Mouse (Mus musculus) gastrocnemius, postnatal 4 days (tissue): Measurements from ENCODE around the gene Grin2d. TPM values are rescaled to one million over a fixed set of nuclear protein-coding genes. Genes with fewer than 3 reads are reported as not detected.

Experiments used
- DNase-seq, 2 experiments: peaks; one replicate each; pipeline ENCODE4 v3.0.0; 2021 to 2022; ENCODE audit warnings: low spot score in 2 of 2, mixed read lengths in 2 of 2
- total RNA-seq, 2 experiments: library from RNA; stranded (reverse); gene quantifications; 2 replicates each; pipeline ENCODE4 v1.2.3; 2021

The Grin2d gene
- total RNA-seq, 2 experiments from 2014 or later: 1.2 to 1.5 TPM

GRCm38 (mm10) chr7:45813787-45814779 is 64.1 kb downstream of the Grin2d start, which contains the start of gene Cyth2:
Gene Cyth2 (minus strand): TSS chr7:45814581.
- DNase-seq: peak; percentile 94 to 98

- peak in 1 of 2 experiments; percentile 9 for DNase-seq
Measured at GRCm38 (mm10) chr7:45812921-45813320, 65.3 kb downstream of the Grin2d start.

- no peak for DNase-seq
Measured at GRCm38 (mm10) chr7:45809276-45810075, 68.7 kb downstream of the Grin2d start.

DNA sequence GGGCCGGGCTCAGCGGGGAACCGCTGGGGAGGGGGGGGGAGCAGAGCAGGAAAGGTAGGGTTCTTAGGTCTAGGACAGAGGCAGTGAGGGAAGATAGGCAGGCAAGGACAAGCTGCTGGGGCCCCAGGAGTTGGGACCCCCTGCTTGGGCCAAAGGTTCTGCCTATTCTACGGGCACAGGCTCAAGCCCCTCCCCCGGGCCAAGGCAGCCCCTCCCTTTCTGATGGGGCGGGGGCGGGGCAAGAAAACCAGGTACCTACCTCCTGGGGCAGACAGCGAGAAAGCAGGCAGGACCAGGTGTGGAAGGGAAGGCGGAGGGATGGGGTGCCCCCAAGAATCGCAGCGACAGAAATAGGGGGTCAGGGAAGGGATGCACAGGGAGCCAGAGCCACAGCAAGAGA is 69.7 kb downstream of the Grin2d start:
- DNase-seq: no peak

DNA sequence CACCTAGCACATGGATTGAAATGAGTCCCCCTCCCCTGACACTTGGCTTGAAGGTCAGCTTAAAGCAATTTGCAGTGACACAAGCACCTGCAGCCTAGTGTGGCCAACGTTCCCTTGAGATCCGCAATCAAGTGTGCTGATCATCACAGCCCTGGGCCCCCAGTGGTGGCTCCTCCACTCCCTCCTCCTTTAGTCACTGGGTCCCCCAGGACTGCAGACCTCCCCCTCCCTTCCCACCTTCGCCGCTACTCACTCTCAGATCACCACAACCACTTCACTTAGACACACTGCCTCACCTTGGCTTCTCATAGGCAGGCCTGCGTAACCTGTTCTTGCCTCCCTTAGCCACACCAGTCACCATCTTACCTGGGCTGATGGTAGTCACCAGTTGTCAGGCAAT is 72.2 kb downstream of the Grin2d start:
- no peak for DNase-seq

GRCm38 (mm10) chr7:45802551-45802950 is 75.6 kb downstream of the Grin2d start:
- DNase-seq: no peak

DNA sequence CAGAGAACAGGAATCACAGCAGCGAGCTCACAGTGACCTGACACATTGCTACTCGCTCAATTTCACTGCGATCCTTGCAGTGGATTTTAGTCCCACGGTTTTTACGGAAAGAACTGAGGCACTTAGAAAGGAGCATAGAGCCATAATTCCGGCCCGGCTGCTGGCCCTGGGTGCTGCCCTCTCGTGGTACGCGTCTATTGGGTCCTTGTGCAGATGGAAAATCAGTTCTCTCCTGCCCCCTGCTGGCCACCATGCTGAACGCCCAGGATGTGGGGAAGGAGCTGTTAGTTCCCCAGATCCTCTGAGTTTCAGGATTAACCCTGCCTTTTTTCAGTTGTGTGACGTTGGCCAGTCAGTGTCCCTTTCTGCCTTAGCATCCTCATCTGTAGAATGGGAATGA is 76.8 kb downstream of the Grin2d start:
- peak; percentile 87 to 93 for DNase-seq

DNA sequence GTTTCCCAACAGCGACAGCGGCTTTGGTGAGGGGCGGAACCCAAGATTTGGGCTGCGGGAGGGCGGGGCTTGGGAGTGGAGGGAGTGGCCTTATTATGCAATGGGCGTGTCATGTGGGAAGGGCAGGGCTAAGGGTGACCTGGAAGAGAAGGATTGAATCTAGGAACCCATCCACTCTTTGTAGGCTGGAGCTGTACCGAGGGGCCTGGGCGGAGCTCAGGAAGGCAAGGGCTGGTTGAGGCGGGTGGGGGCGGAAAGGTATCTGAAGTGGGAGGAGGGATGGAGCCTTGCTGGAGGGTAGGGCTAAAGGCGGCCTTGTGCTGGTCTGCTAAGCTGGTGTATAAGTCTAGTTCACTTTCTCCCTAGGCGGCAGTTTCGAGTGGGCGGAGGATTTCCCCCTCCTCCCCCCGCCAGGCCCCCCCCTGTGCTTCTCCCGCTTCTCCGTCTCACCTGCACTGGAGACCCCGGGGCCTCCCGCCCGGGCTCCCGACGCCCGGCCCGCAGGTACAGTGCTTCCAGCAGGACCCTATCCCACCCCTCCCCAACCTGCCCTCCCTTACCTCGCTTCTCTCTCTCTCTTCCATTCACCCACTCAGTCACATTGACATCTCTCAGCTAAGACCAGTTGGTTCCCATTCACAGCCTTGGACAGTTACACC is 77.5 kb downstream of the Grin2d start:
- DNase-seq: no peak

DNA sequence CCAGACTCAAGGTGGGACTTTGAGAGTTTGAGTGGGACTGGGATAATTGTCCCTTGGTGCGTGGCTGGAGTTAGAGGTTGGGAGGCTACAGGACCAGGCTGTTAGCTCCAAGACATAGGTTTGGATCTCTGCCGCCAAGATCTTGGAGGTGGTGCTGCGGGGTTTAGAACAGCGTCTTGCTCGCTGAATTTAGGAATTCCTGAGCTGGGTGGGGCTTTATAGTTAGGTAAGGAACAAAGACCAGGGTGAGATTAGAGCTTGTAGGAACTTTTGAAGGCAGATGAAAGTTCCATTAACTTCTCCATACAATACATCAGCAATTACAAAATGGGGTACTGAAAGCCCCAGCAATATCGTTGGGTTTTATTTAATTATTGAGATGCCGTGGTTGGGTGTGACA is 78.2 kb downstream of the Grin2d start:
- DNase-seq: no peak

- no peak for DNase-seq
Measured at GRCm38 (mm10) chr7:45798931-45799330, 79.2 kb downstream of the Grin2d start.

DNA sequence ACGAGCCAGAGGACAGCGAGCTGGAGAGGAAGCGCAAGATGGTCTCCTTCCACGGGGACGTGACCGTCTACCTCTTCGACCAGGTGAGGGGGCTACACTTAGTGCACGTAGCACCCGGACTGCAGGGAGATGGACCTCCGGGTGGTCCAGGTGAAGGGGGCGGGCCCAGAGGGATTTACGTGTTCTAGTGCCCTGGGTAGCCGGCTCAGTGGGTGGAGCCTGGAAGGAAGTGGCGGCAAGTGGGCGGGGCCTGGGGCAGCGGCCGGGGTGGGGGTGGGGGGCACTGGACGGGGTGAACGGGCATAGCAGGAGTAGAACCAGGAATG is 79.7 kb downstream of the Grin2d start:
- no peak for DNase-seq

DNA sequence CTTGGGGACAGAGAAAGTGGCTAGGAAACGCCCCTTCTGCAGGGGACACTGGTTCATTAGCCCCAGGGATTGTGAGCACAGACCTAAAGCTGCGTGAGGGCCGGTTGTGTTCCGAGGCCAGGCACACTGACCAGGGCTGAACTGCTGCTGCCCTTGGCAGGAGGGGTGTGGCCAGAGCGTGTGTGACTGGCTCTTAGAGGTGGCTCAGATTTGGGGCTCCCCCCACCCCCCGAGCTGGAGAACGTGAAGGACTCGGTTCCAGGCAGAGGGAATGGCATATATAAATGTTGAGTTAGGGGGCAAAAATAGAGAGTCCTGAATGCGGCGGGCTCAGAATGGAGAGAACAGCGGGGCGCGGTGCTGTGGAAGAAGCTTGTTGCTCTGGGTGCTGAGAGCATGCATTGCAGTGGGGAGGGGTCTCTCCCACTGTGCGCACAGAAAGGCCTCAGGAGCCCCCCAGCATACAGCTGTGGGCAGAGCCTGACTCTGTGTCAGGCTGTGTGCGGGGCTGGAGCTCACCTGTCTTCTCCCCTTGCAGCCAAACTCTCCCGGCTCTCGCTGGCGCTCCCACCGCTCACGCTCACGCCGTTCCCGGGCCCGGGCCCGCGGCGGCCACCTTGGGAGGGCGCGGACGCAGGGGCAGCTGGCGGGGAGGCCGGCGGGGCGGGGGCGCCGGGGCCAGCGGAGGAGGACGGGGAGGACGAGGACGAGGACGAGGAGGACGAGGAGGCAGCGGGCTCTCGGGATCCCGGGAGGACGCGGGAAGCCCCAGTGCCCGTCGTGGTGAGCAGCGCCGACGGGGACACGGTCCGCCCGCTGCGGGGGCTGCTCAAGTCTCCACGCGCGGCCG is 80.3 kb downstream of the Grin2d start:
- DNase-seq: no peak

GRCm38 (mm10) chr7:45796950-45797349 is 81.2 kb downstream of the Grin2d start:
- DNase-seq: no peak

DNA sequence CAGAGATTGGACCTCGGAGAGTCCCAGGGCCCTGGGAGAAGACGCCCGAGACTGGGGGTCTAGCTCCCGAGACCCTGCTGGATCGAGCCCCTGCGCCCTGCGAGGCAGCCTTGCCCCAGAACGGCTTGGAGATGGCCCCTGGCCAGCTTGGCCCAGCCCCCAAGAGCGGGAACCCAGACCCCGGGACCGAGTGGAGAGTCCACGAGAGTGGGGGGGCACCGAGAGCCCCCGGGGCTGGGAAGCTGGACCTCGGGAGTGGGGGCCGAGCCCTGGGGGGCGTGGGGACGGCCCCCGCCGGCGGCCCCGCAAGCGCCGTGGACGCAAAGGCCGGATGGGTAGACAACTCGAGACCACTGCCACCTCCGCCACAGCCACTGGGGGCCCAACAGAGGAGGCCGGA is 83.2 kb downstream of the Grin2d start:
- DNase-seq: no peak

- no peak for DNase-seq
Measured at GRCm38 (mm10) chr7:45793969-45794585, 84.1 kb downstream of the Grin2d start.

GRCm38 (mm10) chr7:45793240-45793639 is 84.9 kb downstream of the Grin2d start:
- DNase-seq: peak in 1 of 2 experiments; percentile 18

DNA sequence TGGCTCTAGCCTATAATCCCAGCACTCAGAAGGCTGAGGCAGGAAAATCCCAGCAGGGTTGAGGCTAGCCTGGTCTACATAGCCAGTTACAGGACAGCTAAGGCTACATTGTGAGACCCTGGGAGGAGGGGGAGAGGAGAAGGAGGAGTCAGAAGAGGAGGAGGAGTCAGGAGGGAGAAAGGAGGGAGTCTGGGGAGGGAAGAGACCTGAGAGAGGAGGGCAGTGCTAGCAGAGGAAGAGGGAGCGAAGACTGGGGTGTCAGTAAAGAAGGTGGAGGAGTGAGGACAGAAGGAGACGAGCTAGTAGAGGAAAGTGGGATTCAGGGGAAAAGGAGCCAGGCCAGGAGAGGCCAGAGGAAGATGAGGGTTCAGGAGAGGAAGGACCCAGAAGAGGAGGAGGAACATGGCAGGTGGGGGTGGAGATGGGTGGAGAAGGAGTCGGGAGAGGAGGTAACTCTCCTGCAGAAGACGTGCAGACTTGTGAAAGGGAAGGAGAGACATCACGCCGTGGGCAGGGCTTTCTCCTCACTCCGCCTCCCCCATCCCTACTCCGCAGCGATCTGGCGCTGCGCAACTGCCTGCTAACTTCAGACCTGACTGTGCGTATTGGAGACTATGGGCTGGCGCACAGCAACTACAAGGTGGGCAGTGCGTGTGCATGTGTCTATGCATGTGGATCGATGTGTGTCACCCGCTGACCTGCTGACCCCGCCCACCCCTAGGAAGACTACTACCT is 86.3 kb downstream of the Grin2d start:
- no peak for DNase-seq

DNA sequence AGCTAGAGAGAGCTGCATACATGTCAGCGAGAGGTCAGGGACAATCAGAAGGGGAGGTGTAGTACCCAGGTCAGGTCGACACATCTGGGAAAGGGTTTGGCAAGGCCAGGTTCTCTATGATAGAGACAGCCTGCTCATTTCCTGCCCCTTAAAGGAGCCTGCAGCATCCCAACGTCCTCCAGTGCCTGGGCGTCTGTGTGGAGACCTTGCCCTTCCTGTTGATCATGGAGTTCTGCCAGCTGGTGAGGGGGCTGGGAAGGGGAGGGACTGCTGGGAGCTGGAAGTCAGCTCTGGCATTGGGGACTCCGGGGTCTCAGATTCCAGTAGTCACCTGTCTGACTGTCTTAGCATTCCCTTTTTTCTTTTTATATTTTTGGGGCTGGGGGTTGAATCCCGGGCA is 87.5 kb downstream of the Grin2d start:
- DNase-seq: no peak

DNA sequence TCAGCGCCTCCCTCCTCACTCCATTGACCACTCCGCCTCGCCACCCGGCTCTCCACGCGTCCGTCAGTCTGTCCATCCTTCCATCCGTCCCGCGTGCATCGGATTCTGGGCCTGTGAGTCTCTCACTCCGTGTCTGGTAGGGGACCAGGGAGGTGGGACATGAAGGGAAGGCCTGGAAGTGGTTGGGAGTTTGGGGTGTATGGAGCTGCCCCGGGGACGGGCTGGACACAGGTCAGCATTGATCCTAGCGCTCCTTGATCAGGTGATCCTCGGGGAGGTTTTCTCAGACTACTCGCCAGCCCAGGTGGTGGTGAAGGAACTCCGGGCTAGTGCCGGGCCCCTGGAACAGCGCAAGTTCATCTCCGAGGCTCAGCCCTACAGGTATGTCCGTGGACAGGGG is 90.5 kb downstream of the Grin2d start:
- no peak for DNase-seq
